Mouse (Mus musculus) 3134 (cell line): ENCODE measurements around the gene Gm45623.

Experiments used
- DNase-seq: peaks from one replicate; pipeline ENCODE4 v3.0.0-alpha.2; 2011; ENCODE audit warnings: low spot score; ENCODE audit not compliant: insufficient read length; ENCODE audit errors: extremely low read depth

Gm45623 gene

DNA sequence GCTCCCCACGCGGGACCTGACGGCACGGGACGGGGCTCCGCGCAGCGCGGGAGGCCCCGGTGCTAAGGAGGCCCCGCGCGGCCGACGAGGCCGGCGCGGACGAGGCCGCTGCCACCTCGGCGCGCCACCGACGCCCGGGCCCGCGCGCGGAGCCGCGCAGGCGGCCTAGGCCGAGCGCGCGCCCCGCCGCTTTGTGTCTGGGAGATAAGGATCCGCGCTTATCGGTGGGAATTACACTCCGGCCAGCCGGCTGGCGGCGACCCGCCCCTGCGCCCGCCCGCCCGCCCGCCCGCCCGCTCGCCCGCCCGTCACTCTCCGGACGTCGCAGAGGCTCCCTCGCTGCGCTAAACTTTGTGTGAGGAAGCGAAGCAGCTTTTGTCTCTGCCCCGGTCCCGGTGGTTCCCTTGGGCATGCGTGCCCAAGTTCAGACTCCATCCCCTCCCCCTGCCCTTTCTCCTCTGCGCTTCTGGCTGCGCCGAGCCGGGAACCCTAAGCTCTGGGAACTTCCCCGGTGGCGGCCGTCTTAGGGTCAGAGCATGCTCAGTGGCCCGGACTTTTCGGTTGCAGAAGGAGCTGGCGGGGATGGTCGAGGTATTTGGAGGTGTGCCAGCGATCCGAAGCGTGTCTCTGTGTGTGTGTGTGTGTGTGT lies 50.3 kb downstream of the Gm45623 start:
- DNase-seq, result peak; percentile 80

DNA sequence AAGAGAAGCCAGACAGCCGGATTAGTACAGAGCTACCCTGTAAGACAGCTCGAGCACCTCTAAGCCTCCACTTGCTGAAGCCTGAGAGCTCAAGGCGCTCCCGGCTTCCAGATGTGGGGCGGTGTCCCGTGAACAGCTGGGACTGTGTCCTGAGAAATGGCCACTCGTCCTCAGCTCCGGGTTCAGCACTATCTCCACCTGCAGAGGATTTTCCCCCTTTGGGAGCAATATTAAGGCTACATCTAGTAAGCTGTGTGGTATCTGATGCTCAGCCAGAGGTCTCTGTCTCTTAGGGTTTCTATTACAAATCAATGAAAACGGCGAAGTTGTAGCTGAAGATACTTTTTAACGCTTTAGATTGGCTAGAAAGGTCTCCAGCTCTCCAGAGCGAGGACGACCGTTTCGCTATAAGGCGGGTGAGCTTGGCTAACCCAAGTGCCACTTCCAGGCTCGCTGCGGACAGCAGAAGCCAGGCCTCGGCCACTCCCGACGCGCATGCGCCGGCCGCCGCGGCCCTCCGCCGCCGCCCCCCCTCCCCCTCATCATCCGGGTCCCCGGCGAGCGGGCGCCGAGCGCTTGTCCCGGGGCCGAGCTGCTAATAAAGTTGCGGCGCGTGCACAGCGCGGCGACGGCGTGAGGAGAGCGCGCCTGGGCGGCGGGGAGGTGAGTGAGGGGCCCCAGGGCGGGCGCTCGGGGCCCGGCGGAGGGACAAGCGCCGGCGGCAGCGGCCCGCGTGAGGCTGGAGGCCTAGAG lies 51.0 kb downstream of the Gm45623 start, which contains the start of gene Smad5:
Smad5 (plus strand) TSS at position 542 of the 753 bp plus-strand sequence.
- DNase-seq, result peak; percentile 91
